Mouse (Mus musculus): Measurements from ENCODE around the gene Slc8a1. TPM values are rescaled to one million over a fixed set of nuclear protein-coding genes. Genes with fewer than 3 reads are reported as not detected.

Gene Slc8a1
- polyA plus RNA-seq, 1 experiment = 17.6 TPM

- no peak for DNase-seq (ENCODE audit: low spot score)
These were observed 377.6 kb downstream of the Slc8a1 start for GRCm38 (mm10) chr17:81360571-81360970.

- no peak for DNase-seq (ENCODE audit: low spot score)
These were observed 378.1 kb downstream of the Slc8a1 start for GRCm38 (mm10) chr17:81360032-81360431.

DNA sequence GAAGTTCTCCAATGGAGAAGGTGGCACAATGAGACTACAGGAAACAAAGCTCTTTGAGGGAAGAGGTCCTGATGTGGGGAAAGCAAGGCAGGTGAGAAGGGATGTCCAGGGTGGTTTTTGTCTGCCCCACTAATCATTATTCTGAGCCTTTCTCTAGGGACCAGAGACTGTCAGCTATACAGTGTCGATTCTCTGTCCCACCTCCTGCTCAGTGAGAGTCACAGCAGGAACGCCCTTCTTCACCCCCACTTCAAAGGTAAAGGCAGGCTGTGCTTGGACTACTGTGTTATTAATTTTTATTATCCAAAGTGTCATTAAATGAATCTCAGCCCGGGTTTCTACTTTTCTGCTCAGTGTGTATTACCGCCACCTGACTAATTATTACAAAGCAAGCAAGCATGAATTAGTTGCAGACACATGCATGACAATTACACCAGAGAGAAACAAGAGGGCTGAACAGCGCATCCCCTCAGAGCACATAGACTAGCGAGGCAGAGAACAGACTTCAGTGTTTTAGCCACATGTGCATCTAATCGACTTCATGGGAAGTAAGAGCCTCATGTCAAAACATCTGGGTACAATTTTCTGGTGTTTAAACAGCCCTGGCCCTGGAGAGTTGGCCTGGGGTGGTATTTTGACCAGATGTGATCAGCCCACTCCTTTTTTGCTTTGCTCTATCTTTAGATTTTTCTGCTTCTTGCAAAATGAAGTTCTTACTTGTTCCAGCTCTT lies 402.0 kb downstream of the Slc8a1 start:
- DNase-seq (ENCODE audit: low spot score) = no peak

GRCm38 (mm10) chr17:81335526-81335925 lies 402.7 kb downstream of the Slc8a1 start:
- DNase-seq (ENCODE audit: low spot score) = no peak

Measured in urinary bladder, adult 2 months (tissue).